Mouse (Mus musculus) liver, postnatal 0 days (tissue): ENCODE data around the gene Pcnx3. TPM values are rescaled to one million over a fixed set of nuclear protein-coding genes. Genes with fewer than 3 reads are reported as not detected.

Source experiments
- ATAC-seq: fragments of 200-750 bp; cut with Nextera tagmentation; 2 replicates; pipeline ENCODE4 v1.8.0; 2017; ENCODE audit warnings: mild to moderate bottlenecking, moderate library complexity
- DNase-seq: peaks from one replicate; pipeline ENCODE4 v3.0.0-alpha.2; 2016
- H3K27ac ChIP-seq: fragments of 300-500 bp; sonication (generic); 2 replicates; pipeline ENCODE4 v1.5.1; 2014; ENCODE audit warnings: antibody characterized with exemption, moderate library complexity, mild to moderate bottlenecking, low read depth
- H3K27me3 ChIP-seq: fragments of 300-500 bp; sonication (generic); 2 replicates; pipeline ENCODE4 v1.6.1; 2014; ENCODE audit warnings: low read length, control low read depth, mixed read lengths; ENCODE audit not compliant: insufficient read depth
- H3K36me3 ChIP-seq: fragments of 300-500 bp; sonication (generic); replicated peaks from 2 replicates; pipeline ENCODE4 v1.6.1; 2014; ENCODE audit warnings: mild to moderate bottlenecking, control low read depth, low read length, moderate library complexity, mixed read lengths; ENCODE audit not compliant: insufficient read depth
- H3K4me1 ChIP-seq: fragments of 300-500 bp; sonication (generic); 2 replicates; pipeline ENCODE4 v1.6.1; 2014; ENCODE audit warnings: antibody characterized with exemption, mild to moderate bottlenecking, control low read depth; ENCODE audit not compliant: insufficient read depth
- H3K4me2 ChIP-seq: fragments of 300-500 bp; sonication (generic); 2 replicates; pipeline ENCODE4 v1.6.1; 2014; ENCODE audit warnings: low read depth, mild to moderate bottlenecking, low read length, moderate library complexity, mixed read lengths
- H3K4me3 ChIP-seq: fragments of 300-500 bp; sonication (generic); 2 replicates; pipeline ENCODE4 v1.5.1; 2014; ENCODE audit warnings: low read depth, low read length
- H3K9ac ChIP-seq: fragments of 300-500 bp; sonication (generic); replicated peaks from 2 replicates; pipeline ENCODE4 v1.6.1; 2014; ENCODE audit warnings: mild to moderate bottlenecking, moderate library complexity
- H3K9me3 ChIP-seq: fragments of 300-500 bp; sonication (generic); 2 replicates; pipeline ENCODE4 v1.6.1; 2016; ENCODE audit warnings: mild to moderate bottlenecking, control low read depth, low read length, mixed read lengths
- CTCF ChIP-seq: sonication (generic); IDR thresholded peaks from 2 replicates; pipeline ENCODE4 v1.5.1; 2016; ENCODE audit warnings: antibody characterized with exemption, low read depth
- EP300 ChIP-seq: IDR thresholded peaks from 2 replicates; pipeline ENCODE4 v1.6.1; 2016; ENCODE audit warnings: antibody characterized with exemption, low read depth, mild to moderate bottlenecking
- WGBS: fragments of 180-500 bp; shearing (Covaris S2); extraction: QIAGEN DNeasy Blood & Tissue Kit; methylation state at CpG from one replicate; pipeline ENCODE4 v1.1.7; 2014; ENCODE audit not compliant: insufficient replicate concordance; 5-methylcytosine and 5-hydroxymethylcytosine counted together
- polyA plus RNA-seq: library from polyadenylated mRNA; unstranded; fragments of >200 nt; fragmentation: Nextera tagmentation; extraction: Ambion mirVana; gene quantifications from 2 replicates; pipeline ENCODE4 v1.2.1, GENCODE M21; 2015

The Pcnx3 gene
- polyA plus RNA-seq, 1 experiment from 2014 or later = 5.2 TPM

DNA sequence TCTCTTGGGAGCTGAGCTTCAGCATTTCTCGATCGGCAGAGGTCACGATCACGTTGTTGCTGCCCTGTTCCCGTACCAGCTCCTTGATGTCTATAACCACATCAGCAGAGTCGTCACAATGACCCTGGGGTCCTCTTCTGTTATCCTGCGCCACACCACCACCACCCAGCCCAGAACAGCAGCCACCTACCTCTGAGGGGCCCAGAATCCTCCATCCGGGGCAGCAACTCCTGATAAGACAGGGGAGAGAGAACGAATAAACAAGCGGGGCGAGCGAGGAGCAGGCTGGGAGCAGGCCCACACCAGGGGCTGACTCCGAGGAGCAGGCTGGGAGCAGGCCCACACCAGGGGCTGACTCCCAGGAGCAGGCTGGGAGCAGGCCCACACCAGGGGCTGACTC is 2.3 kb downstream of the Pcnx3 start:
- Histone ChIP-seq H3K36me3 (peaks cover 44% of the 10 kb centered on the region), H3K9me3 (no peaks in the 10 kb centered on the region), H3K27ac (no peak overlapping the region), H3K9ac (no peak overlapping the region), H3K4me2 (no peak overlapping the region), H3K4me3 (no peak overlapping the region), H3K4me1 (peaks cover 22% of the 10 kb centered on the region), H3K27me3 (no peaks in the 10 kb centered on the region)
- ATAC-seq (no peak), DNase-seq (no peak)
- 61% methylated on average over 13 of the region's 13 CpGs for WGBS
- TF ChIP-seq EP300 (no peak), CTCF (no peak)

- no peak overlapping the region for H3K4me2 ChIP-seq
- H3K36me3 ChIP-seq = peaks cover 49% of the 10 kb centered on the region
- no peak overlapping the region for H3K4me3 ChIP-seq
Measured at GRCm38 (mm10) chr19:5685861-5686260, 2.8 kb downstream of the Pcnx3 start.

GRCm38 (mm10) chr19:5685431-5685830 is 3.3 kb downstream of the Pcnx3 start:
- H3K9ac ChIP-seq = no peak overlapping the region

More at GRCm38 (mm10) chr19:5685861-5686260, 2.8 kb downstream of the Pcnx3 start:
- WGBS = 93% methylated on average over 11 of the region's 11 CpGs
- ATAC-seq (no peak), DNase-seq (no peak)
- no peaks in the 10 kb centered on the region for H3K27me3 ChIP-seq
- TF ChIP-seq EP300 (no peak), CTCF (no peak)
- no peak overlapping the region for H3K9ac ChIP-seq
- H3K4me1 ChIP-seq = peaks cover 17% of the 10 kb centered on the region
- H3K9me3 ChIP-seq = no peaks in the 10 kb centered on the region
- H3K27ac ChIP-seq = no peak overlapping the region

GRCm38 (mm10) chr19:5684985-5685384 is 3.7 kb downstream of the Pcnx3 start:
- peaks cover 58% of the 10 kb centered on the region for H3K36me3 ChIP-seq
- H3K4me3 ChIP-seq = no peak overlapping the region
- peaks cover 9% of the 10 kb centered on the region for H3K4me1 ChIP-seq
- 90% methylated on average over 12 of the region's 13 CpGs for WGBS
- DNase-seq (no peak), ATAC-seq (no peak)
- no peaks in the 10 kb centered on the region for H3K27me3 ChIP-seq
- H3K4me2 ChIP-seq = no peak overlapping the region
- H3K27ac ChIP-seq = no peak overlapping the region
- TF ChIP-seq EP300 = no peak
- TF ChIP-seq CTCF = no peak
- H3K9ac ChIP-seq = no peak overlapping the region
- H3K9me3 ChIP-seq = no peaks in the 10 kb centered on the region

More at GRCm38 (mm10) chr19:5685431-5685830, 3.3 kb downstream of the Pcnx3 start:
- no peaks in the 10 kb centered on the region for H3K9me3 ChIP-seq
- H3K4me1 ChIP-seq = peaks cover 12% of the 10 kb centered on the region
- H3K36me3 ChIP-seq = peaks cover 54% of the 10 kb centered on the region
- no peak overlapping the region for H3K27ac ChIP-seq
- no peak for ATAC-seq
- 87% methylated on average over 19 of the region's 19 CpGs for WGBS
- H3K4me3 ChIP-seq = no peak overlapping the region
- no peak for DNase-seq
- no peak for TF ChIP-seq EP300
- TF ChIP-seq CTCF = no peak
- H3K4me2 ChIP-seq = no peak overlapping the region
- H3K27me3 ChIP-seq = no peaks in the 10 kb centered on the region

DNA sequence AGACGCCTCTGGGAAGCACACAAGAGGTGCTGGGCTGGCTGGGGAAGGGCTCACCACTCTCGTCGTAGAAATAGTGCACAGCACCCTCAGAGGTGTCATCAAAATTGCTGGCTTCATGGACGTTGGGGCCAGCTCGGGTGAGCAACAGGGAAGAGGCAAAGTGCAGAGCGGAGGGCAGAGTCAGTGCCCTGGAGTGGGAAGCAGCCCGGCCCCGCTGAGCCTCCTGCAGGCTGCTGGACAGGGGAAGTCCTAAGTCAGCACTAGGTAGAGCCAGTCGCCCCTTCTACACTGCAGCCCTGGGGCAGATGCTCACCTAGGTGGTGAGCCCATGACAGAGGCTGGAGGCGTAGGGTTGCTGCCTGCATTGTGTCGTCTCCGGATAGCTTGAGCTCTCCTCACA is 4.5 kb downstream of the Pcnx3 start:
- Histone ChIP-seq H3K4me2 (no peak overlapping the region), H3K4me1 (peaks cover 9% of the 10 kb centered on the region), H3K36me3 (peaks cover 65% of the 10 kb centered on the region), H3K4me3 (no peak overlapping the region), H3K27ac (no peak overlapping the region), H3K9ac (no peak overlapping the region), H3K9me3 (no peaks in the 10 kb centered on the region), H3K27me3 (no peaks in the 10 kb centered on the region)
- WGBS = 91% methylated on average over 12 of the region's 12 CpGs
- no peak for ATAC-seq
- TF ChIP-seq EP300 = no peak
- TF ChIP-seq CTCF = no peak
- DNase-seq = no peak

DNA sequence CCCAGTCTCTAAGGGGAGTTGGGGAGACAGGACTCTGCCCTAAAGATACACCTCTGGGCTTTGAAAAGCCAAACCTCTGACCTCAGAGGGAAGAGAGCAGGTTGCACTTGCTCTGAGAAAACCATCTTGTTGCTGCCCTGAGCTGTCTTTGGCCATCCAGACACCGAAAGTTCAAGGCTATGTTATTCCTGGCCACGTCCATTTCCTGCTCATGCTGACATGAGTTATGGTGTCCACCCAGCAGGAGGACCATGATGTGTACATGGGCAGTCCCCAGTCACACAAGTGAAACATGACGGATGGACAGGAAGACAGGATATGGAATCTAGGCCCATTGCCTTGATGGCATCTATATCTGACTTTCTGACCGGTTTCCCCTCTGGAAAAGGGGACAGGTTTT is 8.3 kb downstream of the Pcnx3 start:
- no peak for ATAC-seq

GRCm38 (mm10) chr19:5668372-5668771 is 20.3 kb downstream of the Pcnx3 start:
- TF ChIP-seq CTCF = no peak
- TF ChIP-seq EP300 = no peak
- Histone ChIP-seq H3K36me3 (peaks cover 38% of the 10 kb centered on the region), H3K9me3 (no peaks in the 10 kb centered on the region), H3K9ac (no peak overlapping the region), H3K27me3 (no peaks in the 10 kb centered on the region), H3K4me2 (no peak overlapping the region), H3K4me1 (peaks cover 22% of the 10 kb centered on the region), H3K27ac (no peak overlapping the region), H3K4me3 (no peak overlapping the region)
- ATAC-seq = no peak
- DNase-seq = no peak
- WGBS = 91% methylated on average over 4 of the region's 4 CpGs

More for the DNA sequence above, 8.3 kb downstream of the Pcnx3 start:
- no peak overlapping the region for H3K4me2 ChIP-seq
- WGBS = 86% methylated on average over 4 of the region's 4 CpGs
- no peak overlapping the region for H3K9ac ChIP-seq
- no peaks in the 10 kb centered on the region for H3K27me3 ChIP-seq
- H3K9me3 ChIP-seq = no peaks in the 10 kb centered on the region
- DNase-seq = no peak
- no peak for TF ChIP-seq EP300
- no peak for TF ChIP-seq CTCF
- H3K4me3 ChIP-seq = no peak overlapping the region
- no peak overlapping the region for H3K27ac ChIP-seq
- no peaks in the 10 kb centered on the region for H3K4me1 ChIP-seq
- peaks cover 89% of the 10 kb centered on the region for H3K36me3 ChIP-seq
